Comparison of ENCODE assay signal across 12 mouse cellular contexts in genomic region chr7:109841031-109841430, GRCm38 (mm10). TPM values are rescaled to one million over a fixed set of nuclear protein-coding genes. Genes with fewer than 3 reads are reported as not detected.
"Had no signal": no experiment of that assay in that cellular context is flagged by ENCODE, and none has a peak within 500 bp of the region (broad histone marks: within the 10 kb centered on the region; RNA-seq: fewer than 3 reads in every experiment).

No protein-coding gene starts in this region.

- H3K4me1 ChIP-seq: kidney, embryonic 15.5 days; liver, embryonic 12.5 days had no signal

- H3K4me3 ChIP-seq: kidney, embryonic 15.5 days; left cerebral cortex, adult 2 months; limb, embryonic 15.5 days; liver, embryonic 12.5 days; midbrain, embryonic 12.5 days; neural tube, embryonic 13.5 days had no signal

- DNase-seq: kidney, postnatal 14 days; retina, postnatal 1 day; spleen, adult 18-20 months; thymus, postnatal 36 days had no signal

- H3K36me3 ChIP-seq: kidney, embryonic 15.5 days; limb, embryonic 15.5 days; liver, embryonic 12.5 days; midbrain, embryonic 12.5 days; neural tube, embryonic 13.5 days had no signal

- ATAC-seq: liver, embryonic 12.5 days had no signal

- H3K9me3 ChIP-seq: kidney, embryonic 15.5 days; limb, embryonic 15.5 days; liver, embryonic 12.5 days; midbrain, embryonic 12.5 days; neural tube, embryonic 13.5 days had no signal

- H3K27ac ChIP-seq: kidney, embryonic 15.5 days; left cerebral cortex, adult 2 months; limb, embryonic 15.5 days; liver, embryonic 12.5 days; midbrain, embryonic 12.5 days; neural tube, embryonic 13.5 days had no signal

- H3K4me2 ChIP-seq: kidney, embryonic 15.5 days; limb, embryonic 15.5 days; liver, embryonic 12.5 days; lung, embryonic 14.5 days; midbrain, embryonic 12.5 days; neural tube, embryonic 13.5 days had no signal

- H3K27me3 ChIP-seq: kidney, embryonic 15.5 days; neural tube, embryonic 13.5 days had no signal

- H3K9ac ChIP-seq: kidney, embryonic 15.5 days; limb, embryonic 15.5 days; liver, embryonic 12.5 days; lung, embryonic 14.5 days; midbrain, embryonic 12.5 days; neural tube, embryonic 13.5 days had no signal

RNA-seq across cellular contexts. Expression of gene Scube2, which starts 24.4 kb away (rescaled TPM):
- polyA plus RNA-seq: thymus, postnatal 0 days had no signal
